Mouse (Mus musculus) embryo, embryonic 11 days (tissue): ENCODE results near the gene Osbpl3.
A peak's percentile ranks its signal among the peaks of the same experiment; 100 is the strongest.

Source experiments
- DNase-seq: peaks from one replicate; pipeline ENCODE4 v3.0.0-alpha.2; 2015

Osbpl3 gene

GRCm38 (mm10) chr6:50328901-50329300 lies 127.1 kb downstream of the Osbpl3 start:
- peak; percentile 35 for DNase-seq

DNA sequence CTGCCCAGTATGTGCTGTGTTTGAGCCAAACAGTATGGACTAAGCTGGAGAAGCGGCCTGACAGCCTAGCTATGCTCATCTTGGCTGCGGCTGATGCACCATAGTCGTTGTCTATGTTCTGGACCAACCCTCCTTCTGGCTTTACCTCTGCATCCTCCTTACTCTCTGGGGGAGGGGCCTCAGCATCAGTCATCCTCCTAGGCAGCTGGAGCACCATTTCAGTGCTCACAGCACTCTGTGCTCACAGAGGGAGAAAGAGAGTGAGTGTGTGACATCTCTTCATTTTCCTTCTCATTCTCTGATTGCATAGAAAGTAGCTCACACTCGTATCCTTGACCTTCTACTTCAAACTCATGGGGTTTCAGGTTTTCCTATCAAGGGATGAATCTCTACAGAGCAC lies 129.8 kb downstream of the Osbpl3 start:
- DNase-seq = no peak

- DNase-seq = no peak
Measured at GRCm38 (mm10) chr6:50325485-50325884, 130.5 kb downstream of the Osbpl3 start.

- no peak for DNase-seq
Measured at GRCm38 (mm10) chr6:50322631-50323030, 133.4 kb downstream of the Osbpl3 start.

DNA sequence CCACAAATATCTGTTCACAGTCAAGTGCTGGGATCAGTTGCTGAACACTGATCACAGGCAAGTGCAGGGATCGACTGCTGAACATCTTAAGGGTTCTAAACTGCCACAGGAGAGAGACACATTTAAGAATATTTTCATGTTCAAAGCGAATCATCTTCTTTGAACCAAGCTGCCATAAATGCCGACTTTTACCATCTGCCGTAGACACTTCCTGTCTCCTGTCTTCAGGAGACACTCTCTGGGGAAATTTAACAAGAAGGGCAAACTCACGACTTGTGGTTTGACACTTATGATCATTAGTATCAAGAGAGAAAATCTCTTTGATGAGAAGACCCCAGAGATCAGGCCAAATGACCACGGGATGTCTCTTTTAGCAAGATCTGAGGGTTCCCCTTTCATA lies 134.3 kb downstream of the Osbpl3 start:
- DNase-seq = no peak

GRCm38 (mm10) chr6:50318590-50319172 lies 137.3 kb downstream of the Osbpl3 start:
- DNase-seq = no peak

- DNase-seq = no peak
Measured at GRCm38 (mm10) chr6:50318150-50318549, 137.9 kb downstream of the Osbpl3 start.

- DNase-seq = no peak
Measured at GRCm38 (mm10) chr6:50316795-50317505, 139.1 kb downstream of the Osbpl3 start.

GRCm38 (mm10) chr6:50314406-50315071 lies 141.5 kb downstream of the Osbpl3 start:
- no peak for DNase-seq

- DNase-seq = peak; percentile 83
Measured at GRCm38 (mm10) chr6:50312647-50313046, 143.4 kb downstream of the Osbpl3 start.

GRCm38 (mm10) chr6:50309019-50309418 lies 147.0 kb downstream of the Osbpl3 start:
- DNase-seq = peak; percentile 63

DNA sequence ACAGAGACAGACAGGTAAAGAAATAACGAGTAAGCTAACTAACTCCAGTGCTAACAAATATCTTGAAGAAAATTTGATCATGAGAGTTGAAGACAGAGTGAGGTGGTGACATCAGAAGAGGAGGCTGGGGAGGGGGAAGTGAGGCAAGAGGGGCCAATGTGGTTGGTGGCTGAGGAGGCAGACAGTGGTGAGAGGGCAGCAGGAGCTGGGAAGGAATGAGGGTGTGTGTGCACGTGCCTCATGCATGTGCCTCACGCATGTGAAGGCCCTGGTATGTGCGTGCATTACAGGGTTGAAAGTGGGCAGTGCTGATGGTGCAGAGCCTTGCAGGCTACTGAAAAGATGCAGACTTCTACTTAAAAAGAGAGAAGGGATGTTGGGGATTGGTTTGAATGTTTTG lies 149.4 kb downstream of the Osbpl3 start:
- no peak for DNase-seq

DNA sequence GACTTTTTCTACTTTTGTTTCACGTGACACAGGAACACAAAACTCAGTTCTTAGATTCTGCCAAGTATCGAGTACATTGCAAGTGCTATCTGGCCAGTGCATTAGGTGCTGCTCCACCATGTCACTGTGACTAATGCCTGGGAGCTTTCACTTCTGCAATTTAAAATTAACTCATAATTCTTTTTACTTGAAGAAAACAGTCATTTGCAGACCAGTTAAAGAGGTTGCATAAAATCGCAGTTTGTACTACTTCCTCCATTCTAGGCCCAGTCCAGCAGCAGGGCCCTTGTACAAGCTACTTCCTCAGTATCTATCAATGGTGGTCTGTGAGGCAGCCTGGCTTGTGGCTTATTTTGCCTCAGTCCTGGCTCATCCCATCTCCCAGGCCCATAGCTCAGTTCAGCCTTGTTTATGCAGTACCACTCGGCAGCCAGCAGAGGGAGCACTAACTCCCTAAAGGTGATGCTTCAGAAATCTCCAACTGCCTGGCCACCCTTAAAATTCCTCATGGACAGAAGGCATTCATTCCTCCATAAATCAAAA lies 151.0 kb downstream of the Osbpl3 start:
- peak; percentile 79 for DNase-seq

- DNase-seq = no peak
Measured at GRCm38 (mm10) chr6:50301121-50301520, 154.9 kb downstream of the Osbpl3 start.

DNA sequence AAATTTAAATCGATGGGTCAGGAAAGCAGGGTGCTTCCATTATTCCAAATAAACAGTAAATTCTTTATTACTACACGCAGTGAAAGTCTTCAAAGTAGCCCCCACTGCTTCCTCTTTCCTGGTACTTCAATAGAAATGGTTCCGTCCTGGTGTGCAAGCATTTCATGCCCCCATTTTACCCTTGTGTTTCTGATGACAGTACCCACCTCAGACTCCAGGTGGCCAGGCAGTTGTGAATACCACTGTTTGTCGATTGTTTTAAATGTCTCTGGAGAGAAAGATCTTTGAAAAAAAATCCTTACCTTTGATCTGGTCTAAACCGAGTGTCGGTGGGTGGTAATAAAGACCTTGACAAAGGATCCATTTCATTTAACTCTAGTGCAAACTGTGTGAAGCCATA lies 155.4 kb downstream of the Osbpl3 start:
- DNase-seq = no peak

DNA sequence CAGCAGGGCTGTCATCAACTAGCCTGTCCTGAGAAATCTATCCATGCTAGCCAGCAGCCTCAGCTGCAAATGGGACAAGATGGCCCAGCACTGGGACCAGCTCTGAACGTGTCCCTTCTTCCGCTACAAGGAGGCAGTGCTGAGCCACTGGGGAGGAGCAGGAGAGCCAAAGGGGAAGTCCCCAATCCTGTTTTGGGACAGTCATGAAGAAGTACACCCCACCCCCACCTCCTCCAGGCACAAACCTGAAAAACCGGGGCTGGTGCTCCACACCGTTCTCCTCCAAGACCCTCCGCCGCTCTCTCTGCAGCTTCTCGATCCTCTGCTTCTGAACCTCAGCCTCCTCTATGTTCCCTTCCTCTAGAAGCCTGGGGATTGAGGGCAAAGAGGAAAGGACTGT lies 156.9 kb downstream of the Osbpl3 start:
- no peak for DNase-seq

GRCm38 (mm10) chr6:50297671-50298070 lies 158.3 kb downstream of the Osbpl3 start:
- no peak for DNase-seq

- no peak for DNase-seq
Measured at GRCm38 (mm10) chr6:50295136-50295535, 160.9 kb downstream of the Osbpl3 start.

- peak; percentile 93 for DNase-seq
Measured at GRCm38 (mm10) chr6:50294128-50294527, 161.9 kb downstream of the Osbpl3 start.

DNA sequence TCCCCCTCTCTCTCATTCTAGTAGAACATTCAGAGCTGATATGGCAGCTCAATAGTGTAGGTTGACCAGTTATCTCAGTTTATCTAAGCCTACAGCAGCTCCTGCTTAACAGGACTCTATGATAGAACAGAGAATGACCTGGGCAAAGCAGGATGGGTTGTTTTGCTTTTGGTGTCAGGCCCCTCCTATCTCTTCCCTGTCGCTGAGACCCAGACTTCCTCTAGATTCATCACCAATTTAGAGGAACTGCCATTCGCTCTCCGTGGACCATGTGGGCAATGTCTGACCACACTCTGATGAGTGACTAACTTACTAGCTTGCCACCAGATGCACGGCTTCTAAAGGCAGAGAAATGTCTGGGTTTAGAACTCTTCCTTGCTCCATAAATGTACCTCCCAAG lies 164.4 kb downstream of the Osbpl3 start:
- DNase-seq = no peak

GRCm38 (mm10) chr6:50286881-50287280 lies 169.1 kb downstream of the Osbpl3 start:
- DNase-seq = no peak

GRCm38 (mm10) chr6:50279642-50280041 lies 176.4 kb downstream of the Osbpl3 start:
- no peak for DNase-seq

- DNase-seq = no peak
Measured at GRCm38 (mm10) chr6:50273947-50274346, 182.1 kb downstream of the Osbpl3 start.

- no peak for DNase-seq
Measured at GRCm38 (mm10) chr6:50273416-50273815, 182.6 kb downstream of the Osbpl3 start.
